Mouse (Mus musculus) E14TG2a.4 (cell line): ENCODE measurements around the gene Fam124a.
"Not testable (repeated sequence)": the region's sequence is repeated elsewhere in the genome, so short reads cannot be mapped to it uniquely, and the experiment has no call there.

Experiments used
- H3K27me3 ChIP-seq: 2 replicates; pipeline ENCODE4 v1.6.1; 2014; ENCODE audit warnings: low read length, control low read depth; ENCODE audit not compliant: insufficient read depth
- H3K36me3 ChIP-seq: 2 replicates; pipeline ENCODE4 v1.6.1; 2014; ENCODE audit warnings: low read length, control low read depth; ENCODE audit not compliant: insufficient read depth
- H3K4me1 ChIP-seq: replicated peaks from 2 replicates; pipeline ENCODE4 v1.6.1; 2014; ENCODE audit warnings: low read depth, low read length, control low read depth
- H3K4me3 ChIP-seq: replicated peaks from 2 replicates; pipeline ENCODE4 v1.5.1; 2014; ENCODE audit warnings: mild to moderate bottlenecking, low read length
- H3K9me3 ChIP-seq: 2 replicates; pipeline ENCODE4 v1.6.1; 2014; ENCODE audit warnings: low read length, control low read depth
- CTCF ChIP-seq: conservative IDR thresholded peaks from 2 replicates; pipeline ENCODE4 v1.5.1; 2014; ENCODE audit warnings: low read length
- NANOG ChIP-seq: IDR thresholded peaks from 2 replicates; pipeline ENCODE4 v1.6.1; 2014; ENCODE audit warnings: borderline replicate concordance, low read length, mixed read lengths
- POU5F1 ChIP-seq: IDR thresholded peaks from 2 replicates; pipeline ENCODE4 v1.6.1; 2014; ENCODE audit warnings: low read length, borderline replicate concordance

Gene Fam124a

GRCm38 (mm10) chr14:62563679-62564078, 8.1 kb downstream of the Fam124a start:
- Histone ChIP-seq H3K36me3 (no peaks in the 10 kb centered on the region), H3K4me1 (no peaks in the 10 kb centered on the region)
- TF ChIP-seq CTCF (no peak), NANOG (no peak), POU5F1 (no peak)

DNA sequence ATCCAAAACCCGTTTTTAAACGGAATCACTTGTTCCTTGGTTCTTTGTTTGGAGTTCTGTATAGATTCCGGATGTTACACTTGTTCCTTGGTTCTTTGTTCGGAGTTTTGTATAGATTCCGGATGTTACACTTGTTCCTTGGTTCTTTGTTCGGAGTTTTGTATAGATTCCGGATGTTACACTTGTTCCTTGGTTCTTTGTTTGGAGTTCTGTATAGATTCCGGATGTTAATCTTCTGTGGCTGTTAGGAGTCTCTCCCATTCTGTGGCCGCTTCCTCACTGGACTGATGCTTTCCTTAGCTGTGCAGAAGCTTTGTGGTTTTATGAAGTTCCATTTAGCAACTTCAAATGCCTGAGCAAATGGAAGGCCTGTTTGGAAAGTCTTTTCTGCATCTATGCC, 11.3 kb downstream of the Fam124a start, which contains the start of gene Gm4131:
Gene Gm4131 (minus strand): TSS at position 101 of the 400 bp plus-strand sequence.
- not testable (repeated sequence) for H3K4me3 ChIP-seq, H3K36me3 ChIP-seq, H3K4me1 ChIP-seq, H3K9me3 ChIP-seq, H3K27me3 ChIP-seq

More at GRCm38 (mm10) chr14:62563679-62564078, 8.1 kb downstream of the Fam124a start:
- Histone ChIP-seq H3K27me3 (peaks cover 14% of the 10 kb centered on the region), H3K9me3 (no peaks in the 10 kb centered on the region), H3K4me3 (no peak overlapping the region)

DNA sequence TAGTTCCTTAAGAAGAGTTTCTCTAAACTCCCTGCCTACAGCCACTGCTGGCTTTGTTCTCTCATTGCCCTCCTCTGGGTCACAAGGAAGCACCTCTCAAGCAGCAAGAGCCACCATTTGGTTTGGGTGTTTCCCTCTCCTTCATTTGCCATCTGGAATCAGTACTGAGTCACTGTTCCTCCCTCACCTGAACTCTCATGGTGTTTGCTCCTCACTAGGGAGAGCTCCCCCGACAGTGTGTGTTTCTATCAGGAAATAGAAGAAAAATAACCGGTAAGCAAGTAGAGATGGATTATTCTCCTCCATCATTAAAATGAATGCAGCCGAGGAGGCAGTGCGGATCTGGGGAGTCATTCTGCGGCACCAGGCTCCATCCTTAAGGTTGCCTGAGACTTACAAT, 13.9 kb downstream of the Fam124a start:
- Histone ChIP-seq H3K27me3 (peaks cover 5% of the 10 kb centered on the region), H3K36me3 (no peaks in the 10 kb centered on the region), H3K4me1 (peaks cover 3% of the 10 kb centered on the region), H3K4me3 (no peak overlapping the region), H3K9me3 (no peaks in the 10 kb centered on the region)
- no peak for TF ChIP-seq POU5F1
- TF ChIP-seq NANOG, result no peak
- no peak for TF ChIP-seq CTCF

GRCm38 (mm10) chr14:62570299-62570698, 14.8 kb downstream of the Fam124a start:
- H3K9me3 ChIP-seq, result no peaks in the 10 kb centered on the region
- H3K4me1 ChIP-seq, result peaks cover 3% of the 10 kb centered on the region
- no peak overlapping the region for H3K4me3 ChIP-seq
- peaks cover 6% of the 10 kb centered on the region for H3K27me3 ChIP-seq
- no peaks in the 10 kb centered on the region for H3K36me3 ChIP-seq
- TF ChIP-seq CTCF (no peak), NANOG (no peak), POU5F1 (no peak)

GRCm38 (mm10) chr14:62573454-62573853, 17.9 kb downstream of the Fam124a start:
- TF ChIP-seq NANOG (no peak), CTCF (no peak), POU5F1 (no peak)
- Histone ChIP-seq H3K4me1 (peaks cover 3% of the 10 kb centered on the region), H3K36me3 (no peaks in the 10 kb centered on the region), H3K4me3 (peak overlapping the region; percentile 51), H3K27me3 (peaks cover 8% of the 10 kb centered on the region), H3K9me3 (no peaks in the 10 kb centered on the region)

DNA sequence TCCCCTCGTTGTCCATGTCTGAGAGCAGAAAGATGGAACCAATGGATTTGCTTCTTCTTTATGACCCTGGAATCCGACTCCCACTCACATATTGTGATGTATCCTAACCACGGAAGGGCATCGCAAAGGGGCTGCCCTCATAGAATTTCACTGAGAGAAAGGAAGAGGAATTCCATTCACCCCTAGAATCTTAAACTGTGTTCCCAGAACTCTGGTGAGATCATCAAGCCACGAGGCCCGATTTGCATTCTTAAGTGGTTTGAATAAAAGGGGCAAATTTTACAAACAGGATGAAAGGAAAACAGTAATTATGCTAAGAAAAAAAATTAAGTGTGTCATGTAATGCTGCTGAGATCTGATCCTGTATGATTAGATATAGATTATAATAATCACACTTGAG, 19.4 kb downstream of the Fam124a start:
- no peaks in the 10 kb centered on the region for H3K9me3 ChIP-seq
- H3K27me3 ChIP-seq, result peaks cover 15% of the 10 kb centered on the region
- no peak overlapping the region for H3K4me3 ChIP-seq
- H3K4me1 ChIP-seq, result peaks cover 4% of the 10 kb centered on the region
- H3K36me3 ChIP-seq, result no peaks in the 10 kb centered on the region
- TF ChIP-seq CTCF, result no peak
- TF ChIP-seq POU5F1, result no peak
- no peak for TF ChIP-seq NANOG

DNA sequence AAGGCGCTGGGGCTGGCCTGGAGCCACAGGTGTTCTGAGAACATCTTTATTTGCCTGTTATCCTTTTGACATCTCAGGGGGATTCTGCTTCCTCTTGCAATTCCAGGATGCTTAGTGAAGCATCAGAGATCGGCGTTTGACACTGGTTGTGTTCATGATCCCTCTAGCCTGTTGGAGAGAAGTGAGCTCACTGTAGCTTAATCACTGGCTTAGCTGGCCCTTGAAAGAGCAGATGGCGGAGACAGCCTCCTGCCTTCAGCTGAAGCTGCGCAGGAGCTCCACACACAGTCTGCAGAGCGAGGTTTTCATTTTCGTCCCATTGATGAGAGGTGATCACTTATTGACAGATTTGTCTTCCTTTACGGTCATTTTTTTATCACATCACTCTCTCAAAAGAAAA, 20.3 kb downstream of the Fam124a start:
- H3K4me3 ChIP-seq, result no peak overlapping the region
- H3K36me3 ChIP-seq, result no peaks in the 10 kb centered on the region
- peaks cover 10% of the 10 kb centered on the region for H3K4me1 ChIP-seq
- no peaks in the 10 kb centered on the region for H3K9me3 ChIP-seq
- TF ChIP-seq NANOG, result no peak
- no peak for TF ChIP-seq CTCF
- no peak for TF ChIP-seq POU5F1
- peaks cover 17% of the 10 kb centered on the region for H3K27me3 ChIP-seq

- Histone ChIP-seq H3K27me3 (peaks cover 14% of the 10 kb centered on the region; the same call in 1 of the 2 replicates), H3K4me3 (no peak overlapping the region), H3K36me3 (no peaks in the 10 kb centered on the region), H3K4me1 (peaks cover 20% of the 10 kb centered on the region), H3K9me3 (no peaks in the 10 kb centered on the region)
- TF ChIP-seq CTCF, result no peak
- TF ChIP-seq POU5F1, result no peak
- no peak for TF ChIP-seq NANOG
These were observed 25.4 kb downstream of the Fam124a start for GRCm38 (mm10) chr14:62580945-62581344.

DNA sequence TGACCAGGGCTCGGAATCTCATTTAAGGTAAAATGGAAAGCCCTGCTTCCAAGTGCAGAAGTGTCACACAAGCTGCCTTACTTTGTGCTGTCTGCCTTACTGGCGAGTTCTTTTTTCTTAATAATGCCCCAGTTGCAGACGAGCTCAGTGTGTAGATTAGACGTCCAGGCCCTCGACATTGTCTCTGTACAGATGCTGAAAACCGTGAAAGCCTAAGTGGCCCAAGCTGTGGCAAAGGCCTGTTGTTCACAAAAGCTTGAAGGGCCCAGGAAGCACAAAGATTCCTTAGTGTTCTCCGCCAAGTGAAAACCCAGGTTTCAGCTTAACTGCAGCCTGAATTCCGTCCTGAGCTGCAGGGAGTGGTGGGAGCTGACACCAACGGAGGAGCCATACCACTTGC, 26.2 kb downstream of the Fam124a start:
- Histone ChIP-seq H3K4me3 (no peak overlapping the region), H3K27me3 (peaks cover 22% of the 10 kb centered on the region), H3K36me3 (no peaks in the 10 kb centered on the region), H3K9me3 (no peaks in the 10 kb centered on the region), H3K4me1 (peaks cover 20% of the 10 kb centered on the region)
- TF ChIP-seq CTCF (no peak), NANOG (no peak), POU5F1 (no peak)
